Mouse (Mus musculus) retina, postnatal 7 days (tissue): ENCODE measurements around the gene Wdr70.
A peak's percentile ranks its signal among the peaks of the same experiment; 100 is the strongest.

Experiments used
- DNase-seq: peaks from one replicate; pipeline ENCODE4 v3.0.0-alpha.2; 2012; ENCODE audit warnings: low read depth, low spot score

The Wdr70 gene

DNA sequence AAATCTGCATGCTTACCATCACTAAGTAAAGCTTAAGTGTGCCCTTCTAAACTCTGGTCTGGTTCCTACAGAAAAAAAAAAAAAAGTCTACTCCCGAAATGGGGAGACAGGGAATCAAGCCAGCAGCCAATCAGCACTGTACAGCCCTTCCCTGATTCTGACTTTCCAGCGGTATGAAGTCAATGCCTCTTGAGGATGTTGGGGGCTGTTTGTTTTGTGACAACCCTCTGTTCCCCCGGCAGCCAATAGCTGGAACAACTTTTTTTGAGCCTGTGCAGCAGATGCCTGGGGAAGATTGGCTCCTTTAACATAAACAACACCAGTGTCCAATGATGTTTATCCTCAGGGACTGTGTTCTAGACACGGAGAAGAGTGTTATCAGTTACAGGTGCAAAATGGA lies 164.4 kb downstream of the Wdr70 start:
- DNase-seq, result no peak

GRCm38 (mm10) chr15:7934105-7934504 lies 164.9 kb downstream of the Wdr70 start:
- no peak for DNase-seq

- DNase-seq, result no peak
Measured at GRCm38 (mm10) chr15:7931605-7932008, 167.4 kb downstream of the Wdr70 start.

DNA sequence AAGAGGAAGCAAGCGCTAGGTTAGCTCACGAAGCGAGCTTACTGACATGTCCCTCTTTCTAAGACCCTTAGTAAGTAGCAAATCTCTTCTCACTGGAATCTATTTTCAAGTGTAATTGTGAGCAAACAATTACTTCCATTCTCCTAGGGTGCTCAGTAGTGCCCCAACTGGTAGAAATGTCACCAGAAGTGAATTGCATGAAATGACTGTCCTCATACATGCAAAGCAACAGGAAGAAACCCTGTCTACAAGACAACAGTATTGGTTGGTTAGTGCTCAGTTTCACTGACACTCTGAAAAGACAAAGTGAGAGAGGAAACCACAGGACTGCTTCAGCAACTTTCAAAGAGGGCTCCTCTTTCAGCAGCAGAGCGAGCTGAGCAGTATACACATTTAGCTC lies 173.6 kb downstream of the Wdr70 start:
- no peak for DNase-seq

GRCm38 (mm10) chr15:7923281-7923680 lies 175.7 kb downstream of the Wdr70 start:
- DNase-seq, result no peak

DNA sequence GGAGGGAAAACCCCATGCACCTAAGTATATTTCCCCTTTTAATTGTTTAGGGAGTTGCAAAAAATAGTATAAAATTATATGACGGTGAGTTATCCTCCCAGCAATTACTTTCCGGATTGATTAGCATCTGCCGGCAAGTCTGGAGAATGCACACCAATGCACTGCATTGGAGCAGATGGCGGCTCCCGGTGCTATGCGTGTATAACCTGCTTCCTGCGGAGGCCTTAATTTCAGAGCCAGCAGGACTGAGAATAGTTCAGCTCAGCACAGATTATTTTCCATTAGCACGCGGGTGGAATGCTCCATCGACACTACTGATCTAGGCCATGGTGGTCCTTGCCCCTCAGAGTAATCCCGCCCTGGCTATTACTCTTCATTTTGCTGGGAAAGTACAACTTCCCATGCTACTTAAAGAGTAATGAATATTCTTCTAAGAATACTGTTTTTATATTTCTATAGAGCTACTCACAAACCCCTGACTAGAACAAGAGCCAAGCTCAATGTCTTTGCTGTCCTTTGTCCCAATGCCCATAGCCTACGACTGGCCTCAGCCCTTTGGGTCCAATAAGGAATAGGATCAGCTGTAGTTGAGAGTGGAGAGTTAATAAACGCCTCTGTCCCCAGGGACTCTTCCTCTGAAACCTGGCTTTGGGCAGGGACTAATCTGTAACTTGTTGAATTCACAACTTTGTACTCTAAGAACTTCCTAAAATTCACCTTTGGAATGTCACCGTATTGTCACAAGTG lies 176.5 kb downstream of the Wdr70 start:
- DNase-seq, result no peak

- DNase-seq, result no peak
Measured at GRCm38 (mm10) chr15:7921124-7921523, 177.9 kb downstream of the Wdr70 start.

GRCm38 (mm10) chr15:7906491-7907035 lies 192.4 kb downstream of the Wdr70 start:
- no peak for DNase-seq

DNA sequence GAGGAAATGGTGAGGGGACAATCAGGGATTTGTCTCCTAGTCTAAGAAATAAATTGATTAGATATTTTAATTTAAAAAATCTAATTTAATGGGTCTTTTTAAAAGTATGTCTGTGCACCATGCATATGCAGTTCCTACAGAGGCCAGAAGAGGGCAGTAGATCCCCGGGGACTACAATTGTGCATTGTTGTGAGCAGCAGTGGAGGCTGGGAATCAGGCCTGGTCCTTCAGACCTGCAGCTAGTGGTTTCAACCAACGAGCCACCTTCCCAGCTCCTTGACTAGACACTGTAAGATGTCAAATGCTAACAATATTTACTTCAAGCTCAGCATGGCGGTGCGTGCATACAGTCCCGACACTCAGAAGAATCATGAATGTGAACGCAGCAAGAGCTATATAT lies 199.7 kb downstream of the Wdr70 start:
- DNase-seq, result no peak

DNA sequence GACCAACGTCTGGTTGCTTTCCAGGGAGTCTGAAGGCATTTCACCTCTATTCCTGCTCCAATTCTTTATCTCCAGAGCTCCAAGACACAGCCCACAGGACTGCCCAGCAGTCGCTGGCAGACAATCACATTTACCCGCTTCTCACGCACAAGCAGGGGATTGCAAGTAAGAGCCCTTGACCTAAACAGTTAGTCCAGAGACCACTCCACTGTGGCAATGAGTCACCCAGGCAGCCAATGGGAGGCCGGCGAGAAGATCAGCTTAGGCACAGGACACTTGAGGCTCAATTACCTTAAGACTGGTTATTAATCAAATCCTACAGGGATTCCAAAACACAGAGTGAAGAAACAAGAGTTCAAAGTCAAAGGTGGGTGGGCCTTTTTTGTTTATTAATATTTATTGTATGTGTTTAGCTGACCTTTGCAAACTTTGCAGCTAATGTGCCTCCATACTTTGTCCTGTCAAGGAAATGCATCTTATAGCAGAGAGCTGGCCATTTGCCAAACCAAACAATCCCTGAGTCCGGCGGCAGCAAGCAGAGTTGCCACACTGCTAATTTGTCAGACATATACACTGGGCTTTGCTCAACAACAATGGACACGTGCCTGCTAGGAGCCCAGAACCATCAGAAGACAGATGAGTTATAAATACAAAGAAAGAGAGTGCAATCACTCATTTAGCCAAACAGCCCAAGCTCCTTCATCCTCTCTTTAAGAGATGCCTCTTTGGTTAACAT lies 207.3 kb downstream of the Wdr70 start:
- DNase-seq, result no peak

GRCm38 (mm10) chr15:7890286-7890685 lies 208.7 kb downstream of the Wdr70 start:
- DNase-seq, result no peak

DNA sequence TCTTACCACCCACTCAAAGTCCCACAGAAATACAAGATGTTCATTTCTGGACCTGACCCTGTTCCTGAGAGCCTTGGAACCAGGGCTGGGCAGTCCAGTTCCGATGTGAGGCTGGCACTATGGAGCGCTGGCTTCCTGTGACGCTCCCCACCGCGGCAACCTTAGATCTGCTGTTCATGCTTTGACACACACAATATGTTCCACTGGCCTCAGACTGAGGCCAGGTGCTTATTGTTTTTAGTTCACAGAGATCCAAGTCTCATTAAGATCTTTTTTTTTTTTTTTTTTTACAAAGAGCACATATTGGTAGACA lies 209.7 kb downstream of the Wdr70 start:
- DNase-seq, result no peak

DNA sequence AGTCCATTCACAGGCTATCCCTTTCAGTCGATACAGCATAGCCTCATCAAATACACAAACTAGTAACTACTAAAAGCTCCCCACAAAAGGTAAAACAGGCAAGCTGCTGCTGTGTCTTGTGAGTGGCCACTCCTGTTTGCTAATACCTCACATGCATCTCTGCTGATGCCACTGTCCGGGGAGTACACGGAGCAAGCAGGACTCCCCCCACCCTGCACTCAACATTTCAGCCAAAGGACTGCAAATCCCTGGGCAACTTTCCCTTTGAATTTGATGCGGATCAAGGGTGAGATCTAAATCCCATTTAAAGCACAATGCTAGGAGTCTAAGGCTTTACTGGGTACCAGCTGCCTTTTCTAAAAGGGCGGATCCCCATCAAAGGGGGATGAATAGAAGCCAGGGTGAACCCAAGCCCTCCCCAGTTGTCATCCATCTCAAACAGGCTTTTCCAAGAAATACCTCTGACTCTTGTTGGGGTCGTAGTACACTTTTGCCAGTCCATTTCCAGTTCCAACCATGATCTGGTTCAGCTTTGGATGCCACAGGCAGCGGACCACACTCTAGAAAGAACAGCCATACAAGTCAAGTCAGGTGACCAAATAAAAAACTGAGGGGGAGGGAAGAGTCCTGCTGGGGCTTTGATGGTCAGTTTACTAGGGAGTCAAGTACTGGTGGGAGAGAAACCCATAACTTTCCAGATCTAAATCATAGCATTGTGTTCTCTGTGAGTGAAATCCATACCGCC lies 210.2 kb downstream of the Wdr70 start:
- no peak for DNase-seq

- DNase-seq, result no peak
Measured at GRCm38 (mm10) chr15:7886591-7886990, 212.4 kb downstream of the Wdr70 start.

GRCm38 (mm10) chr15:7885106-7885505 lies 213.9 kb downstream of the Wdr70 start:
- DNase-seq, result peak; percentile 46

GRCm38 (mm10) chr15:7884181-7884580 lies 214.8 kb downstream of the Wdr70 start:
- no peak for DNase-seq

- no peak for DNase-seq
Measured at GRCm38 (mm10) chr15:7879956-7880355, 219.1 kb downstream of the Wdr70 start.

DNA sequence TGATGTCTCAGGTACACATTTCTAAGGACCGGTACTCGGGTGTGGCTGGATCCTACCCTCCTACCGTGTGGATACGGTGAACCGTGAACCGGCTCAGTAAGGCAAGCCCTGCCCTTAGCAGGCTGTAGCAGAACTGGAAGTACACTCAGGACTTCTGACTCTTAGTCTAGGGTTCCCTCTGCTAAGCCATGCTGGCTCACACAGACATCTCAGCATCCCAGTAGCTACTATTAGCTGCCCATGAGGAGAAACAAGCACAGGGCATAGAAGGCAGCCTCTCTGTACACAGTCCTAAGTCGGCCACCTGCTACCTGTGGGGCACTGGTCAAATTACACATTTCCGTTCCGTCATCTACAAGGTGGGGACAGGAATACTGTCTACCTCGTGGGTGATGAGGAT lies 220.1 kb downstream of the Wdr70 start:
- DNase-seq, result no peak

DNA sequence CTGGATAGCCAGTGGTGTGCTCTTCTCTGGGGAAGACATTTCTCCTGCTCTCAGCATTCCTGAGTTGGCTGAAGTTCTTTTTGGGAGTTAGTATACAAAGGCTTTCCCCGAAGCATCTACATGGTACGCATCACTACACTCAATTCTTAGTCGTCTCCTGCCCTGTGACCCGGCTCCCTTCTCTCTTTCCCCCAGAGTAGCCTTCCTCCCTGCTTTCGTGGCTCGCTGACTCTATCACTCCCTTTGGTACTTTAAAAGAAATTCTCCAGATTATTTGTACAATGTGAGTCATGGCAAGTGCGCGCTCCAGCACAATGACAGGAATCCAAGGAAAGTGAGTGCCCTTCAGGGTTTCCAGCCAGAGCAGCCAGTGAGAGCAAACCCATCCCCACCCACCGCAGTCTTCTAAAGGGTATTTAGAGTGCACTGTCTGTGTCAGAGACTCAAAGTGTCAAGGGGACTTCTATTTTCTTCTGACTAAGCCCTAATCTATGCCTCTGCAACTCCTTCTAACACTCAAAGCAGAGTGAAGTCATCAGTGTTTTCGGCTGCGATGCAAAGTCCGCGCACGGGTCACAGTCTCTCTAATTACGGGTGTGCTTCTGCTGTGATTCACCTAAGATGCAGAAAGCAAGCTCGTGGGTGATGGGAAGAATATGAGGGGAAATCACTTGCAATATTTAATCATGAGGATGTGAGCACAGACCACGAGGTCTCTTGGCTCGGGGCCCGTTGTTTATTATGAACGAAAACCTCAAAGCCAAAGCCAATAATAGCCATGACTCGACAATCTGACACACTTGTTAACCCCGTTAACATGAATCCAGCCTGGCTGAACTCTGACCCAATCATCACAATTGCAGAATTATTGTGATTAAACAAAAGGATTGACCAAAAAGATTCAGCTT lies 221.2 kb downstream of the Wdr70 start:
- DNase-seq, result no peak

DNA sequence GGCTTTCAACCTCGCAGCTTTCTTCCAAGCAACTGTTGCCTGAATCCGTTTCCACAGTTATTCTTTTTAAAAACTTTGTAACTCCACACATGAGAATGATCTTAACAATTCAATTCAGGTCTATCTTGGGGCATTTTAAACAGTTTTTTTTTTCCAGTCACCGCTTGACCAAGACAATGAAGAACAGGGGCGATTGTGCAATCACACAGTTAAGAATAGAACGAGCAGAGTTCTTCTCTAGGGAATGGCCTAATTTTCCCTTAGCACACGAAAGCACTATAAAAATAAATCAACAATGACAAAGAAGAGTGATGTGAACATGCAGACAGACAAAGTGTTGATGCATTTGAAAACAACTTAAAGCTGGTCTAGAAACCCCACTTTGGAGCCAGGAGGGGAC lies 223.1 kb downstream of the Wdr70 start:
- DNase-seq, result no peak

- no peak for DNase-seq
Measured at GRCm38 (mm10) chr15:7872473-7872872, 226.5 kb downstream of the Wdr70 start.
